Mouse (Mus musculus) monocyte, adult 2 months (primary cell): ENCODE measurements at regions not wholly inside any gene's neighbourhood (a gene's known extent, or its start where the extent isn't known, plus 50 kb on each side); places are given as distances from the start of the nearest gene placed in this dataset.
"Not testable (repeated sequence)": the region's sequence is repeated elsewhere in the genome, so short reads cannot be mapped to it uniquely, and the experiment has no call there.

Experiments used
- DNase-seq, 2 experiments: peaks; one replicate each; pipeline ENCODE4 v3.0.0; 2022; ENCODE audit warnings: low spot score in 2 of 2, low read depth in 1 of 2

DNA sequence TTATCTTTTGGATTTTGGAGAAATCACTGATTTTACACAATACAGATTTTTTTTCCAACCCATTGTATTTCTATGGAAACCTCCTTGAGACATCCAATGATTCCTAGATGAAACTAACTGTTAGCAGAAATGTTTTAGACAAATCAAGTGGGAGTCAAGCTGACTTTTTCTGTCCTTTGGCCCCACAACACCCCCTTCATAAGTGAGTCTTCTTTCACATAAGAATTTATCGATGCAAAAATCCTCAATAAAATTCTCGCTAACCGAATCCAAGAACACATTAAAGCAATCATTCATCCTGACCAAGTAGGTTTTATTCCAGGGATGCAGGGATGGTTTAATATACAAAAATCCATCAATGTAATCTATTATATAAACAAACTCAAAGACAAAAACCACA is 522.8 kb upstream of the Ptbp2 start:
- not testable (repeated sequence) for DNase-seq

DNA sequence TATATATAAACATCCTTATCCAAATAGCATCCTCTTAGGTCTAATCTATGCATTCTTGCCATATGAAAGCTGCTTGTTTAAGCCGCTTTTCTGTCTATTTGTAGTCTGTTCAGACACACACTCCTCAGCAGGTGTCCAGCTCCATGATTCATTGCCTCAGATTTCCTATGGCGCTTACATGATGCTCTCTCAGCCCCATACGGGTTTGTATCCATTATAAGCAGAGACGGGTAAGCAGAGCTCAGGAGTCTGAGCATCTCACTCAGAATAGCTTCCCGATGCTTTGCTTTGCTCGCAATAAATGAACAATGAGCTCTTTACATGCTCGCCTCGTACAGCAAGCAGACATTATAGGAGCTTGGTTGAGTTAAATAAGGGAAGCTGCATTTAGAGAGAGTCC is 521.3 kb upstream of the Ptbp2 start:
- no peak for DNase-seq
